Mouse (Mus musculus) megakaryocyte, embryonic 14.5 days (primary cell): ENCODE measurements around the gene Gm21887.
"Not testable (repeated sequence)": the region's sequence is repeated elsewhere in the genome, so short reads cannot be mapped to it uniquely, and the experiment has no call there.

ENCODE experiments used
- FLI1 ChIP-seq: IDR thresholded peaks from 2 replicates; pipeline ENCODE4 v1.6.1; 2012; ENCODE audit warnings: low read length, inconsistent platforms, mixed read lengths
- GATA1 ChIP-seq: IDR thresholded peaks from 3 replicates; pipeline ENCODE4 v1.6.1; 2012; ENCODE audit warnings: mixed read lengths, low read length, inconsistent platforms, borderline replicate concordance

GRCm38 (mm10) chrX:169997854-169998456 lies 11.5 kb upstream of the Gm21887 start:
- not testable (repeated sequence) for TF ChIP-seq GATA1, FLI1
